Mouse (Mus musculus): ENCODE data around the gene Rab13. TPM values are rescaled to one million over a fixed set of nuclear protein-coding genes. Genes with fewer than 3 reads are reported as not detected.

Gene Rab13
- polyA plus RNA-seq, 1 experiment from 2014 or later: 27.4 TPM

- Histone ChIP-seq H3K4me3 (peak overlapping the region; percentile 89), H3K4me1 (peaks cover 14% of the 10 kb centered on the region), H3K36me3 (peaks cover 31% of the 10 kb centered on the region), H3K9ac (peak overlapping the region; percentile 93), H3K4me2 (replicated peaks) (peak overlapping the region; percentile 94), H3K9me3 (replicated peaks) (no peaks in the 10 kb centered on the region), H3K27me3 (no peaks in the 10 kb centered on the region), H3K27ac (peak overlapping the region; percentile 96)
- peak; percentile 46 for ATAC-seq (ENCODE audit: low FRiP score)
- 28% methylated on average over 16 of the region's 16 CpGs for WGBS
These were observed 52.6 kb downstream of the Rab13 start for GRCm38 (mm10) chr3:90265932-90266741.

GRCm38 (mm10) chr3:90266901-90267775, 53.6 kb downstream of the Rab13 start:
- WGBS: 92% methylated on average over 20 of the region's 20 CpGs
- Histone ChIP-seq H3K4me3 (no peak overlapping the region), H3K4me1 (peaks cover 14% of the 10 kb centered on the region), H3K9ac (no peak overlapping the region), H3K27me3 (no peaks in the 10 kb centered on the region), H3K27ac (no peak overlapping the region), H3K36me3 (peaks cover 23% of the 10 kb centered on the region), H3K9me3 (replicated peaks) (no peaks in the 10 kb centered on the region), H3K4me2 (replicated peaks) (no peak overlapping the region; the same call in 1 of the 2 replicates)
- ATAC-seq (ENCODE audit: low FRiP score): no peak

GRCm38 (mm10) chr3:90268190-90268589, 54.7 kb downstream of the Rab13 start:
- Histone ChIP-seq H3K27ac (no peak overlapping the region), H3K36me3 (peaks cover 21% of the 10 kb centered on the region), H3K4me2 (replicated peaks) (no peak overlapping the region), H3K4me1 (peaks cover 14% of the 10 kb centered on the region), H3K27me3 (no peaks in the 10 kb centered on the region), H3K9me3 (replicated peaks) (no peaks in the 10 kb centered on the region), H3K9ac (no peak overlapping the region), H3K4me3 (no peak overlapping the region)
- no peak for ATAC-seq (ENCODE audit: low FRiP score)
- WGBS: 95% methylated on average over 11 of the region's 11 CpGs

DNA sequence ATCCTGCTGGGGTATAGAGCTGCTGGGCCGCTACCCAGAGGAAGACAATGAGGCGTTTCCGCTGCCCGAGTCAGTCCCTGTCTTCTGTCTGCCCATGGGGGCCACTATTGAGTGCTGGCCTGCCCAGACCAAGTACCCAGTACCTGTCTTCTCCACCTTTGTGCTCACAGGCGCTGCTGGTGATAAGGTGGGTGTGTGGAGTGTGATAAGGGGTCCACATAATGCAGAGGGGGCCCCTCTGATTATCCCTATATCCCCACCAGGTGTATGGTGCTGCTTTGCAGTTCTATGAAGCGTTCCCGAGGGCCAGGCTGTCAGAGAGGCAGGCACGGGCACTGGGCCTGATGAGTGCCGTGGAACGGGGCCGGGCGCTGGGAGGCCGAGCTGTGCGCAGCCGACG, 55.5 kb downstream of the Rab13 start:
- 90% methylated on average over 16 of the region's 16 CpGs for WGBS
- Histone ChIP-seq H3K4me3 (no peak overlapping the region), H3K27me3 (no peaks in the 10 kb centered on the region), H3K9ac (no peak overlapping the region), H3K9me3 (replicated peaks) (no peaks in the 10 kb centered on the region), H3K27ac (no peak overlapping the region), H3K36me3 (peaks cover 20% of the 10 kb centered on the region), H3K4me1 (peaks cover 14% of the 10 kb centered on the region), H3K4me2 (replicated peaks) (no peak overlapping the region)
- ATAC-seq (ENCODE audit: low FRiP score): no peak

- no peak for ATAC-seq (ENCODE audit: low FRiP score)
- Histone ChIP-seq H3K27me3 (no peaks in the 10 kb centered on the region), H3K36me3 (peaks cover 22% of the 10 kb centered on the region), H3K9ac (no peak overlapping the region), H3K4me1 (peaks cover 11% of the 10 kb centered on the region), H3K4me2 (replicated peaks) (no peak overlapping the region), H3K9me3 (replicated peaks) (no peaks in the 10 kb centered on the region), H3K27ac (no peak overlapping the region), H3K4me3 (no peak overlapping the region)
- 94% methylated on average over 8 of the region's 8 CpGs for WGBS
These were observed 57.3 kb downstream of the Rab13 start for GRCm38 (mm10) chr3:90270784-90271183.

DNA sequence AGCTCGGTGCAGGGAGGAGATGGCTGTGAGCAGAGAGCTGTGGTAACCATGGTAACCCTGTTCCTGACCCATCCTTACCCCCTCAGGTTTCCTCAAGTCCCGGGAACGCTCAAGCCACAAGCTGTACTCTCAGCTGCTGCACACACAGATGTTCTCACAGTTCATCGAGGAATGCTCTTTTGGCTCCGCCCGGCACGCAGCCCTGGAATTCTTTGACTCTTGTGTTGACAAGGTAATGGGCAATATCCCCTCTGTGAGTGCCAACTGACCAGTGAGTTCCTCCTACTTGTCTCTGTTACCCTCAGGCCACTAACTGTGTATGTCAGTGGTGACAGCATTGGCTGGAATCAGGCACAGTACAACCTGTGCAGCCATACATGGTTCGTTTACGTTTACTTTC, 58.7 kb downstream of the Rab13 start:
- Histone ChIP-seq H3K4me2 (replicated peaks) (no peak overlapping the region), H3K9me3 (replicated peaks) (no peaks in the 10 kb centered on the region), H3K9ac (no peak overlapping the region), H3K27me3 (no peaks in the 10 kb centered on the region), H3K36me3 (peaks cover 35% of the 10 kb centered on the region), H3K27ac (no peak overlapping the region), H3K4me3 (no peak overlapping the region), H3K4me1 (no peaks in the 10 kb centered on the region)
- no peak for ATAC-seq (ENCODE audit: low FRiP score)
- 69% methylated on average over 9 of the region's 9 CpGs for WGBS

DNA sequence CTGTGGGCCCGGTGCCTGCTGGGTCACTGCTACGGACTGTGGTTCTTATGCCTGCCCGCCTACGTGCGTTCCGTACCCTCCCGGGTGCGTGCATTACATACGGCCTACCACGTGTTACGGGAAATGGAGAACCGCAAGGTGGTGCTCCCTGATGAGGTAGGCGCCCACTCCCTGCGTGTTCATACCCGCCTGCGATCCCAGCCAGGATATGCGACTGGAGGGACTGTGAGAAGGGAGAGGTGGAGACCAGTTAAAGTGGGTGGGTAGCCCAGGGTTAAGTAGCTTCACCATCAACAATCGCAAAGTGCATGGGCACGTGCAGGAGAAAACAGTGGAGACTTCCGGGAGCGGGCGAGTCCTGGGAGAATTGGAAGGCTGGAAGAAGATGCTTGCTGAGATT, 60.4 kb downstream of the Rab13 start:
- Histone ChIP-seq H3K4me1 (no peaks in the 10 kb centered on the region), H3K36me3 (peaks cover 49% of the 10 kb centered on the region), H3K4me2 (replicated peaks) (no peak overlapping the region), H3K27me3 (no peaks in the 10 kb centered on the region), H3K9ac (no peak overlapping the region), H3K27ac (no peak overlapping the region), H3K4me3 (no peak overlapping the region), H3K9me3 (replicated peaks) (no peaks in the 10 kb centered on the region)
- 95% methylated on average over 22 of the region's 22 CpGs for WGBS
- no peak for ATAC-seq (ENCODE audit: low FRiP score)

GRCm38 (mm10) chr3:90275286-90275685, 61.8 kb downstream of the Rab13 start:
- no peaks in the 10 kb centered on the region for H3K9me3 ChIP-seq (replicated peaks)
- no peak overlapping the region for H3K9ac ChIP-seq
- H3K27ac ChIP-seq: no peak overlapping the region
- H3K27me3 ChIP-seq: no peaks in the 10 kb centered on the region
- H3K4me2 ChIP-seq (replicated peaks): no peak overlapping the region
- no peak for ATAC-seq (ENCODE audit: low FRiP score)
- peaks cover 63% of the 10 kb centered on the region for H3K36me3 ChIP-seq
- 94% methylated on average over 11 of the region's 11 CpGs for WGBS
- H3K4me1 ChIP-seq: no peaks in the 10 kb centered on the region
- H3K4me3 ChIP-seq: no peak overlapping the region

Small RNAs within 50 kb of the gene (microRNA-seq; reads per million reads assigned to microRNA genes)
- gene Mir7012: not detected

Other genes with a start within 250 kb of the Rab13 start
- gene Hax1, start 214.9 kb upstream of the Rab13 start, polyA plus RNA-seq (2016; fragmentation: Nextera tagmentation; extraction: Ambion mirVana): 137 and 141 TPM in 2 replicates
- gene 4933434E20Rik, start 162.1 kb upstream of the Rab13 start, polyA plus RNA-seq (2016; fragmentation: Nextera tagmentation; extraction: Ambion mirVana): 187 and 198 TPM in 2 replicates
- gene Ubap2l, start 161.1 kb upstream of the Rab13 start, polyA plus RNA-seq (2016; fragmentation: Nextera tagmentation; extraction: Ambion mirVana): 201 and 227 TPM in 2 replicates
- 510 and 525 TPM in 2 replicates for gene Tpm3, start 141.0 kb upstream of the Rab13 start, polyA plus RNA-seq (2016; fragmentation: Nextera tagmentation; extraction: Ambion mirVana)
- 0.51 and 0.75 TPM in 2 replicates for gene Nup210l, start 109.6 kb upstream of the Rab13 start, polyA plus RNA-seq (2016; fragmentation: Nextera tagmentation; extraction: Ambion mirVana)
- 728 and 1,010 TPM in 2 replicates for gene Rps27, start within 50 bp of the Rab13 start, polyA plus RNA-seq (2016; fragmentation: Nextera tagmentation; extraction: Ambion mirVana)
- gene Jtb, start 17.9 kb downstream of the Rab13 start, polyA plus RNA-seq (2016; fragmentation: Nextera tagmentation; extraction: Ambion mirVana): 81.7 and 94.8 TPM in 2 replicates
- gene Creb3l4, start 29.8 kb downstream of the Rab13 start, polyA plus RNA-seq (2016; fragmentation: Nextera tagmentation; extraction: Ambion mirVana): 4.8 and 5.3 TPM in 2 replicates
- 46.8 and 46.9 TPM in 2 replicates for gene Slc39a1, start 34.5 kb downstream of the Rab13 start, polyA plus RNA-seq (2016; fragmentation: Nextera tagmentation; extraction: Ambion mirVana)
- gene Crtc2, start 40.5 kb downstream of the Rab13 start, polyA plus RNA-seq (2016; fragmentation: Nextera tagmentation; extraction: Ambion mirVana): 20.5 and 25.8 TPM in 2 replicates
- 6.2 and 6.7 TPM in 2 replicates for gene Dennd4b, start 51.5 kb downstream of the Rab13 start, polyA plus RNA-seq (2016; fragmentation: Nextera tagmentation; extraction: Ambion mirVana)
- gene Gatad2b, start 79.5 kb downstream of the Rab13 start, polyA plus RNA-seq (2016; fragmentation: Nextera tagmentation; extraction: Ambion mirVana): 14.2 and 17.1 TPM in 2 replicates
- 32.9 and 35.3 TPM in 2 replicates for gene Slc27a3, start 176.2 kb downstream of the Rab13 start, polyA plus RNA-seq (2016; fragmentation: Nextera tagmentation; extraction: Ambion mirVana)
- gene Ints3, start 219.9 kb downstream of the Rab13 start, polyA plus RNA-seq (2016; fragmentation: Nextera tagmentation; extraction: Ambion mirVana): 40.5 and 44.3 TPM in 2 replicates